In genomic region chr16:65562864-65563206, GRCm38 (mm10) we compare ENCODE assay signal across 9 mouse cellular contexts. TPM values are rescaled to one million over a fixed set of nuclear protein-coding genes. Genes with fewer than 3 reads are reported as not detected.
DNase-seq lines count a peak whose midpoint lies in the region; ATAC-seq and TF ChIP-seq lines count a peak whose summit lies in the region.
"Had no signal": no experiment of that assay in that cellular context is flagged by ENCODE, and none has a peak within 500 bp of the region (broad histone marks: within the 10 kb centered on the region; RNA-seq: fewer than 3 reads in every experiment).

No protein-coding gene starts in this region.

- 2% methylated on average over 10 of the region's 10 CpGs for WGBS in embryonic facial prominence, embryonic 11.5 days
- 1% methylated on average over 10 of the region's 10 CpGs for WGBS in hindbrain, postnatal 0 days
- WGBS in midbrain, postnatal 0 days: 1% methylated on average over 10 of the region's 10 CpGs

- peak overlapping the region; percentile 76 for H3K9ac ChIP-seq in embryonic facial prominence, embryonic 11.5 days (replicated peaks; ENCODE audit: low read length)
- peak overlapping the region; percentile 81 for H3K9ac ChIP-seq in hindbrain, postnatal 0 days (replicated peaks; ENCODE audit: low read length)
- H3K9ac ChIP-seq in midbrain, postnatal 0 days (replicated peaks; ENCODE audit: low read length, poor library complexity, severe bottlenecking): peak overlapping the region; percentile 91

- no peaks in the 10 kb centered on the region for H3K36me3 ChIP-seq in embryonic facial prominence, embryonic 11.5 days (replicated peaks; ENCODE audit: control insufficient read depth, insufficient read depth, low read depth, low read length)
- H3K36me3 ChIP-seq in hindbrain, postnatal 0 days (ENCODE audit: insufficient read depth, low read length): no peaks in the 10 kb centered on the region
- H3K36me3 ChIP-seq in midbrain, postnatal 0 days (ENCODE audit: insufficient read depth, low read length): no peaks in the 10 kb centered on the region

- no peaks in the 10 kb centered on the region for H3K27me3 ChIP-seq in embryonic facial prominence, embryonic 11.5 days (ENCODE audit: control insufficient read depth, insufficient read depth, low read length)
- H3K27me3 ChIP-seq in hindbrain, postnatal 0 days (ENCODE audit: insufficient read depth, low read length): no peaks in the 10 kb centered on the region
- no peaks in the 10 kb centered on the region for H3K27me3 ChIP-seq in midbrain, postnatal 0 days (ENCODE audit: insufficient read depth, low read length)

- ATAC-seq in embryonic facial prominence, embryonic 11.5 days (replicated peaks; ENCODE audit: insufficient number of reproducible peaks, low FRiP score, low TSS enrichment, low read depth): peak; percentile 80
- peak; percentile 82 for ATAC-seq in hindbrain, postnatal 0 days
- ATAC-seq in midbrain, postnatal 0 days (ENCODE audit: low FRiP score): peak; percentile 63

- peak overlapping the region; percentile 91 for H3K27ac ChIP-seq in layer of hippocampus, adult 2 months
- H3K27ac ChIP-seq in embryonic facial prominence, embryonic 11.5 days (replicated peaks; ENCODE audit: low read depth, low read length): peak overlapping the region; percentile 47; the same call in 1 of the 2 replicates
- peak overlapping the region; percentile 83 for H3K27ac ChIP-seq in hindbrain, postnatal 0 days
- peak overlapping the region; percentile 82 for H3K27ac ChIP-seq in midbrain, postnatal 0 days (ENCODE audit: low read depth, low read length)

- peak overlapping the region; percentile 86 for H3K4me3 ChIP-seq in layer of hippocampus, adult 2 months
- peak overlapping the region; percentile 63 for H3K4me3 ChIP-seq in embryonic facial prominence, embryonic 11.5 days (ENCODE audit: low read depth, low read length)
- H3K4me3 ChIP-seq in hindbrain, postnatal 0 days (ENCODE audit: low read length): peak overlapping the region; percentile 99
- peak overlapping the region; percentile 98 for H3K4me3 ChIP-seq in midbrain, postnatal 0 days (ENCODE audit: low read depth, low read length)

- no peak for TF ChIP-seq CTCF in layer of hippocampus, adult 2 months (conservative IDR thresholded peaks at IDR 0.05)
- no peak for TF ChIP-seq CTCF in hindbrain, postnatal 0 days (IDR thresholded peaks at IDR 0.05; ENCODE audit: low read depth)
- no peak; the same call in 1 of the 2 replicates for TF ChIP-seq CTCF in midbrain, postnatal 0 days (IDR thresholded peaks at IDR 0.05)

- peak overlapping the region; percentile 58 for H3K4me2 ChIP-seq in embryonic facial prominence, embryonic 11.5 days (ENCODE audit: low read depth, low read length)
- peak overlapping the region; percentile 68 for H3K4me2 ChIP-seq in hindbrain, postnatal 0 days (ENCODE audit: low read depth, low read length)
- H3K4me2 ChIP-seq in midbrain, postnatal 0 days (ENCODE audit: low read depth, low read length, poor library complexity, severe bottlenecking): peak overlapping the region; percentile 73

- H3K9me3 ChIP-seq in embryonic facial prominence, embryonic 11.5 days (replicated peaks; ENCODE audit: control insufficient read depth, low read length): no peaks in the 10 kb centered on the region
- H3K9me3 ChIP-seq in hindbrain, postnatal 0 days (ENCODE audit: low read length): no peaks in the 10 kb centered on the region
- no peaks in the 10 kb centered on the region for H3K9me3 ChIP-seq in midbrain, postnatal 0 days (ENCODE audit: low read length)

- no peak for DNase-seq in layer of hippocampus, adult 2 months (ENCODE audit: low spot score in 2 of 2)
- DNase-seq in layer of hippocampus, postnatal 25 days (ENCODE audit: extremely low spot score in 1 of 2, low spot score in 1 of 2): no peak
- no peak for DNase-seq in embryonic facial prominence, embryonic 11.5 days (ENCODE audit: low spot score)
- DNase-seq in hindbrain, postnatal 0 days (ENCODE audit: low spot score): peak; percentile 42
- DNase-seq in midbrain, postnatal 0 days (ENCODE audit: low spot score): peak; percentile 42
- no peak for DNase-seq in embryo, embryonic 10.5 days (ENCODE audit: low spot score)
- no peak for DNase-seq in layer of hippocampus, adult 11-12 months (ENCODE audit: low spot score)
- DNase-seq in spleen, postnatal 14 days (ENCODE audit: low spot score in 2 of 2): no peak

- no peaks in the 10 kb centered on the region for H3K4me1 ChIP-seq in embryonic facial prominence, embryonic 11.5 days (ENCODE audit: control insufficient read depth, insufficient read depth, low read length)
- peaks cover 4% of the 10 kb centered on the region; the same call in 1 of the 2 replicates for H3K4me1 ChIP-seq in hindbrain, postnatal 0 days (ENCODE audit: insufficient read depth, low read length)
- H3K4me1 ChIP-seq in midbrain, postnatal 0 days (ENCODE audit: insufficient read depth, low read length): peaks cover 6% of the 10 kb centered on the region

RNA-seq across cellular contexts. Expression of gene Chmp2b, which starts 0.3 kb away (rescaled TPM):
- total RNA-seq in layer of hippocampus, adult 2 months (2021): 10 to 100 TPM; 59.5 to 61.2 TPM
- 10 to 100 TPM; 66.3 to 71.3 TPM for total RNA-seq in layer of hippocampus, postnatal 25 days (2021)
- polyA plus RNA-seq in embryonic facial prominence, embryonic 11.5 days (2014; fragmentation: Nextera tagmentation; extraction: Ambion mirVana): 87.7 and 92.5 TPM in 2 replicates
- 29.8 and 33.6 TPM in 2 replicates for total RNA-seq in hindbrain, postnatal 0 days (2014; rRNA removed)
- 140 and 144 TPM in 2 replicates for polyA plus RNA-seq in hindbrain, postnatal 0 days (2015; fragmentation: Nextera tagmentation; extraction: Ambion mirVana)
- 50.9 and 66.0 TPM in 2 replicates for total RNA-seq in midbrain, postnatal 0 days (2014; rRNA removed)
- polyA plus RNA-seq in midbrain, postnatal 0 days (2015; fragmentation: Nextera tagmentation; extraction: Ambion mirVana): 164 and 168 TPM in 2 replicates

RNA-seq across cellular contexts. Expression of gene Pou1f1, which starts 42.5 kb away (rescaled TPM):
- not detected for total RNA-seq in layer of hippocampus, adult 2 months (2021)
- not detected for total RNA-seq in layer of hippocampus, postnatal 25 days (2021)
- not detected in 2 replicates for polyA plus RNA-seq in embryonic facial prominence, embryonic 11.5 days (2014; fragmentation: Nextera tagmentation; extraction: Ambion mirVana)
- not detected in 2 replicates for total RNA-seq in hindbrain, postnatal 0 days (2014; rRNA removed)
- not detected in 2 replicates for polyA plus RNA-seq in hindbrain, postnatal 0 days (2015; fragmentation: Nextera tagmentation; extraction: Ambion mirVana)
- total RNA-seq in midbrain, postnatal 0 days (2014; rRNA removed): not detected in 2 replicates
- not detected in 2 replicates for polyA plus RNA-seq in midbrain, postnatal 0 days (2015; fragmentation: Nextera tagmentation; extraction: Ambion mirVana)
- total RNA-seq: adrenal gland, postnatal 36 days had no signal

Comparison
In these comparisons a context has a peak if more than half of its experiments do, and no peak if none do; other contexts are left out.
1. DNase-seq: peak in hindbrain, postnatal 0 days (single experiment) and midbrain, postnatal 0 days (single experiment); none in layer of hippocampus, adult 2 months (0 of 2), layer of hippocampus, postnatal 25 days (0 of 2), embryonic facial prominence, embryonic 11.5 days (single experiment), embryo, embryonic 10.5 days (single experiment), layer of hippocampus, adult 11-12 months (single experiment) and spleen, postnatal 14 days (0 of 2).
2. Peak in every context shown above with its lines, with median percentiles within 50 percentile points of each other: H3K27ac ChIP-seq, H3K4me3 ChIP-seq, ATAC-seq, H3K4me2 ChIP-seq and H3K9ac ChIP-seq.